Mouse (Mus musculus) adrenal gland, adult (tissue): Measurements from ENCODE around the gene Lsm7.
"Not testable (repeated sequence)": the region's sequence is repeated elsewhere in the genome, so short reads cannot be mapped to it uniquely, and the experiment has no call there.

ENCODE experiments used
- DNase-seq, 2 experiments: peaks; one replicate each; pipeline ENCODE4 v3.0.0; 2022 to 2023; ENCODE audit warnings: low spot score in 1 of 2; ENCODE audit not compliant: inconsistent age in 2 of 2

The Lsm7 gene

DNA sequence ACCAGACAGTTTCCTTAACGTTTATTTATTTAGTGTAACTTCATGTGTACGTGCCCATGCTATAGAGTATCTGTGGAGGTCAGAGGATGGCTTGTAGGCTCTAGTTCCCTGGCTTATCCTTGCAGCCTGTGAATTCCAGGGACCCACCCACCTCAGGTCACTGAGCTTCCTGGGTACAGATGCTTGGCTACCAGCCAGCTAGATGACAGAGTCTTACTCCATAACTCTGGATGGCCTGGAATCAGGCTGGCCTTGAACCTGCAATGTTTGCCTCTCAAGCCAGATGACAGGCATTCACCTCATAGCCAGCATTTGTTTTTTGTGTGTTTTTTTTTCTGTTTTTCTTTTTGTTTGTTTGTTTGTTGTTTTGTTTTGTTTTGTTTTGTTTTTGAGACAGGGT is 37.8 kb downstream of the Lsm7 start:
- peak; percentile 43 to 60 for DNase-seq

DNA sequence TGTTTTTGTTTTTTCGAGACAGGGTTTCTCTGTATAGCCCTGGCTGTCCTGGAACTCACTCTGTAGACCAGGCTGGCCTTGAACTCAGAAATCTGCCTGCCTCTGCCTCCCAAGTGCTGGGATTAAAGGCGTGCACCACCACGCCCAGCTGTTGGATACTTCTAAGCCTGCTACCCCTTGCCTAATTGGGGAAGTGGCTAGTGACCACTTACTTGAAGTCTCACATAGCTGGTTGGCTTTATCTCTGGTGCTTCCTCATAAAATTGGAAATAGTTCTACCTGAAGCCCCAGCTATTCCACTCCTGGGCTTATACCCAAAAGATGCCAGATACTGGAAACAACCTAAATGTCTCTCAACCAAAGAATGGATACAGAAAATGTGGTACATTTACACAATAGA is 38.7 kb downstream of the Lsm7 start:
- DNase-seq, result not testable (repeated sequence)

DNA sequence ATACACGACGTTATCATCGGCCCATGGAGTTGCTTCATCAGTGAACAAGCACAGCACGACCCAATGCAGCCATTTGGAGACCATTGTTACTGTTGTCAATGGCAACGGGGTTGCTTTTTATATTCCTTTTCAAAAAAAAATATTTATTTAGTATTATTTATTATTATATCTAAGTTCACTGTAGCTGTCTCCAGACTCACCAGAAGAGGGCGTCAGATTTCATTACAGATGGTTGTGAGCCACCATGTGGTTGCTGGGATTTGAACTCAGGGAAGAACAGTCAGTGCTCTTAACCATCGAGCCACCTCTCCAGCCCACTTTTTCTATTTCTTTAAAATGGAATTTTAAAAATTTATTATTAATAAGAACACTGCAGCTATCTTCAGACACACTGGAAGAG is 40.2 kb downstream of the Lsm7 start:
- DNase-seq, result no peak

DNA sequence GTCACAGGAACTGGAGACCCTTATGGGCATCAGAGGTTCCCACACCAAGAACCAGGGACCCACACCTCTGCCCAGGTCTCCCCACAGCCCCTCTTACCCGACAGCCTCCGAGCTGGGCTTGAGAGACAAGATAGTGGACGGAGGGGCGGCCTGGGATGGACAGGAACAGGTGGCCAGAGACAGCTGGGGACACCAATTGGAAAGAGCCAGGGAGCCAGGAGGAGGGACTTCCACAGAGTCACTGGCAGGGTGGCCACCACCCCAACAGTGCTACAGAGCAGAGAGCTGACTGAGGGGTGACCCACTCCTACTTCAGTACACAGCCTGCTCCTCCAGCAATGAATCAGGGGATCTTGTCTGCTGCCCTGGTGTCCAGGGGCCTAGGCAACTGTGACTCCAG is 41.6 kb downstream of the Lsm7 start, which contains the start of gene Jsrp1:
Gene Jsrp1, minus strand, starts transcription at position 133 of the 400 bp plus-strand sequence.
- DNase-seq, result no peak

DNA sequence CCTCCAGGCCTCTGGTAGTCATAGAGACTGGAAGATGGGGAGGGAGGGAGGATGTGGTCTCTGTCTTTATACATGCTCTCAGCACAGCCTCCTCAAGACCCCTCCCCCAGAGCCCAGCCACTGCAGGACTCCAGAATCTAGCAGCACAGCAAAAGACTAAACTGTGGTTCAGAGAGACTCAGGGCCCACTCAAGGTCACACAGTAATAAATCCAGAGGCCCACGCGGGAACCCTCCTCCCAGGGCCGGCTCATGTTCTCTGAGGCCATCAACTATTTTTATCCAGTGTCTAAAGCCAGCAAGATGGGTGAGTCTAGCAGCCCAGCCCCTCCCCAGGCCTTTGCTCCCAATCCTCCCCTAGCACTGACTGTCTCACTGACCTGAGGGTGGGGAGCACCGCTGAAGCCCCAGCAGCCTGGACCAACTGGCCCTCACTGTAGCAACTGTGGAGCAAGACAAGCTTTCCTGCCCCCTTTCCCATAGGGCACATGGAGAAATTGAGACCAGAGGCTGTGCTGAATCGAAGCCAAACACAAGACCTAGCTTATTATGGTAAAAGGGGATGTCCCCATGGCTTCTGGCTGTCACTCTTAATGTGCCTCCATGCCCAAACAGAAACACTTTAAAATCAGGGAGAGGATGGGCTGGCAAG is 42.5 kb downstream of the Lsm7 start:
- DNase-seq, result peak; percentile 82 to 87

DNA sequence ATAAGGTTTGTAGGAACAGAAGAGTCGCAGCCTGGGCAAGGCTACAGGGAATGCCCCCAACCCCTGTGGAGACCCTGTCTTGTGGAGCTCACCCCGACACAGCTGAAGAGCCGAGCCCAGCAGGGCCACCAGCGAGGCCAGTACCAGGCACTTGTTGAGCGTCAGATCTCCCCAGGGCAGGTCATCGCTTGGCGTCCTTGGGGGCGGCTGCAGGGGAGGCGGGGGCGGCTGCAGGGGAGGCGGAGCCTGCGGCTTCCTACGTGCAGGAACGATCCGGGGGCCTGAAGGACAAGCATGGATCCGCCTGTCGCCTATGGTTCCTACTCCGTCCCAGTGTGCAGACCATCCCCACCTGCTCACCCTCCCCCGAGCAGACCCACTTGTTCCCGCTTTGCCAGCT is 44.9 kb downstream of the Lsm7 start:
- DNase-seq, result peak; percentile 82 to 91

DNA sequence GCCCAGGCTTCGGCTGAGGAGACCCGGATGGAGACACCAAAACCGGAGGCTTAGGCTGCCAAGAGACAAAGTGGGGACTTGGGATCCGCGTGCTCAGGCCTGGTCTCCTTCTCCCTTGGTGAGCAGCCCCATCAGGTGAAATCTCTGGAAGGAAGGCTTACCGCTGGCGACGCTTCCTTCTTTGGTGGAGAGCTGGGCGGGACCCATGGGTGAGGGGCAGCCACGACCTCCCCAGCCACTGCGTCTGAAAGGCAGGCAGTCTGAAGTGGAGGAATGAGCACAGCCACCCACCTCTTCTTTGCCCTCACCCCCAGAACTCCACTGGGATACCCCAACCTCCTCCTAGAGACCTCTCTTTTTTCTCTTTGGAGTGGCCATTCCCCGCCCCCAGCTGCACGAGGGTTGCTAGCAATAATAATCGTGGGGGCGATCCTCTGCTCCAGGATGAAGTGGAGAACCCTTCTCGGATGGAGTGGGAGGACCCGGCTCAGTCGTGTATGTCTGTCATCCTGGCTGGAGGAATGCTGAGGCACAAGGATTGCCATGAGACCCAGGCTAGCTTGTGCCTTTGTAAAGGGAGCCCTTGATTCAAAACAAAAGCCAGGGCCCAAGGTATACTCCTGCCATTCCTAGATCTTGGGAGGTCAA is 45.9 kb downstream of the Lsm7 start:
- no peak for DNase-seq

DNA sequence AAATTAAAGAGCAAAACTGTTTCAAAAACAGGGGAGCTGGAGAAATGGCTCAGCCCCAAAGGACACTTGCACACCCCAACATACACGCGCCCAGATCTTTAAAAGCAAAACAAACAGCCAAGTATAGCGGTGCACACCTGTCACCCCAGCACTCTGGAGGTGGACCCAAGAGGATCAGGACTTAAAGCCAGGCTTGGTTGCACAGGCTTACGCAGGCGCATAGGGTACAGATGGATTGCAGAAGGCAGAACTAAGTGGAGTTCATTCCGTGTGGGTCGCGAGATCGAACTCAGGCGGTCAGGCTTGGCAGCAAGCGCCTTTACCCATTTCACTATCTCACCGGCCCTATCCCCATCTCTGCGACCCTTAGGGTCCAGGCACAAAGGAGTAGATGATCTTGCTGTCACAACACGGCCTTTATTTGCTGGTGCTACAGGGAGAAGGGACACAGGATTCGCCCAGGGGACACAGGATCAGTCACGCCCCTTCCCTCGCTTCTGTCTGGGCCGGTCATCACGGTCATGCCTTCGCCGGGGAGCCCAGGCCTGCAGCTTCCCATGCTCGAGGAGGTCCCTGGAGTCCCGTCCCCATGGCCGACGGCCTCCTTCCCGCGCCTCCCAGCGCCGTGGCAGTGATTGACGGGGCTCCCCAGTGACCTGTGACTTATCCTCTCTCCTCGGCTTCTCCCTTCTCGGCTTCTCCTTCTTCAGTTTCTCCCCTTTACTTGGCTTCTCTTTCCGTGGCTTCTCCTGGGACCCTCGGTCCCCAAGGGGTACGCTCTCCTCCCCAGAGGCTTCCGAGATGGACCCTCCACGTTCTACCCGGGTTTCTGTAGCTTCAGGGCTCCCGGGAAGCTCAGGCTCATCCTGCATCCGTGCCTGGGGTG is 46.7 kb downstream of the Lsm7 start:
- no peak for DNase-seq

DNA sequence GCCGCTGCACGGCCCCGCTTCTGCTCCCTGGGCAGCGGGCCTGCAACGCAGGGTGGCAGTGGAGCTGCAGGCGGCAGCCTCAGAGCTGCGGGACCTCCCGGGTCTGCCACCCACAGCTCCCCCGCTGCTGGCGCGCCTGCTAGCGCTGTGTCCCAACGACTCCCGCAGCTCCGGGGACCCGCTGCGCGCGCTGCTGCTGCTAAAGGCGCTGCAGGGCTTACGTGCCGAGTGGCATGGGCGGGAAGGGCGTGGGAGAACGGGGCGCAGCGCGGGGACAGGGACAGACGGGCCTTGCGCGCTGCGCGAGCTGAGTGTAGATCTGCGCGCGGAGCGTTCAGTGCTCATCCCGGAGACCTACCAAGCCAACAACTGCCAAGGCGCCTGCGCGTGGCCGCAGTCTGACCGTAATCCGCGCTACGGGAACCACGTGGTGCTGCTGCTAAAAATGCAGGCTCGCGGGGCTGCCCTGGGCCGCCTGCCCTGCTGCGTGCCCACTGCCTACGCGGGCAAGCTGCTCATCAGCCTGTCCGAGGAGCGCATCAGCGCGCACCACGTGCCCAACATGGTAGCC is 47.9 kb downstream of the Lsm7 start:
- DNase-seq, result peak; percentile 85 to 93

DNA sequence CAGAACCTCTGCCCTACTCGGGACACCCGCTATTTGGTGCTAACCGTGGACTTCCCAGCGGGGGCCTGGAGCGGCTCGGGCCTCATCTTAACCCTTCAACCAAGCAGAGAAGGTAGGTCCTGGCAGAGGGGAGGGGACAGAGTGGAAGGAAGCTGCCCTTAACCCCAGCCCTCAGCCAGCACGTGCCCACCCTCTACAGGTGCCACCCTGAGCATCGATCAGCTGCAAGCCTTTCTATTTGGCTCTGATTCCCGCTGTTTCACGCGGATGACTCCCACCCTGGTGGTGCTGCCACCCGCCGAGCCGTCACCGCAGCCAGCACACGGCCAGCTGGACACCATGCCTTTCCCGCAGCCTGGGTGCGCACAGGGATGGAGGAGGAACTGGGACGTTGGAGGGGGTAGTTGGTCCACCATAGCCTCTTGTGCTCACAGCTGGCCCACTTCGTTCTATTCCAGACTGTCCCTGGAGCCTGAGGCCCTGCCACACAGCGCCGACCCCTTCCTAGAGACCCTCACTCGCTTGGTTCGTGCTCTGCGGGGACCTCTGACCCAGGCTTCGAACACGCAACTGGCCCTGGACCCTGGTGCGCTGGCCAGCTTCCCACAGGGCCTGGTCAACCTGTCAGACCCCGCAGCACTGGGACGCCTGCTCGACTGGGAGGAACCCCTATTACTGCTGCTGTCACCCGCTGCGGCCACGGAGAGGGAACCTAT is 48.5 kb downstream of the Lsm7 start:
- no peak for DNase-seq

DNA sequence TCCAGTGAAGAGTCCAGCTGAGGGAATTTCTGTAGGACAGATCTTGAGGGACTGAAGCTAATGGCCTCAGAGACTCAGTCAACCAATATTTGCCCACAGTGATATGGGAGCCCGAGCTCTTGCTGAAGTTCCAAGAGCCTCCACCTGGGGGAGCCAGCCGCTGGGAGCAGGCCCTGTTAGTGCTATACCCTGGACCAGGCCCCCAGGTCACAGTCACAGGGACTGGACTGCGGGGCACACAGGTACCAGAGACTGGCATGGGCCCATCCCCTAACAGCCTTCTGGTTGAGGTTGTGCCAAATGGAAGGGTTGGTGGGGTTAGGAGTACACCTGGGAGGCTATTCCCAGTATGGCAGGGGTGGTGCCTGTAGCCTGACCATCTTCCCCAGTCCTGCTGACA is 49.1 kb downstream of the Lsm7 start:
- peak; percentile 78 to 92 for DNase-seq

DNA sequence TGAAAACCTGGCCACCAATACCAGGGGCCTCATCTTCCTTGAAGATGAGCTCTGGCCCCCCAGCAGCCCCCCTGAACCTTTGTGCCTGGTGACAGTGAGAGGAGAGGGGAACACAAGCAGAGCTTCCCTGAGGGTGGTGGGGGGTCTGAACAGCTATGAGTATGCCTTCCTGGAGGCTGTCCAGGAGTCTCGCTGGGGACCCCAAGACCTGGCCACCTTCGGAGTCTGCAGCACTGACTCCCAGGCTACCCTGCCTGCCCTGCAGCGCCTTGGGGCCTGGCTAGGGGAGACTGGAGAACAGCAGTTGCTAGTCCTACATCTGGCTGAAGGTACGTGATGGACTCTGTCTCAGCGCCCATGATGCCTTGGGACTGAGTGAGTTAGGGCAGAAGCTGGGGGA is 49.7 kb downstream of the Lsm7 start:
- DNase-seq, result no peak

DNA sequence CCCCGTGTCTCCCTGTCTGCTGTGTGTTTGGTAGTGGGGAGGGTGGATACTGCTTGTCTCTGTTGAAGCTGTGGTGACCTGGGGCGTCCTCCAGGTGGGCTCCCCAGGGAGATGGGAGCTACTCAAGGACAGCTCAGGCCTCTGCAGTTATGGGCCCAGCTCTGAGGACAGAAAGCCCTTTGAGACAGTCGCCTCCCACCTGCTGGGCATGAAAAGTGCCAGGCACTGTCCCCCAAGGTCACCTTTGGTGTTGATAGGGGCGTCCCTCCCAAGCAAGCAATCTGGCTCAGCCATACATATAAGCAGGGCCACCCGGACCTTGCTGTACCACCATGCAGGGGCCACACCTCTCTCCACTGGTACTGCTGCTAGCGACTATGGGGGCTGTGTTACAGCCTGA is 50.1 kb downstream of the Lsm7 start, which contains the start of gene Amh:
Gene Amh, plus strand, starts transcription at position 328 of the 400 bp plus-strand sequence.
- DNase-seq, result no peak

DNA sequence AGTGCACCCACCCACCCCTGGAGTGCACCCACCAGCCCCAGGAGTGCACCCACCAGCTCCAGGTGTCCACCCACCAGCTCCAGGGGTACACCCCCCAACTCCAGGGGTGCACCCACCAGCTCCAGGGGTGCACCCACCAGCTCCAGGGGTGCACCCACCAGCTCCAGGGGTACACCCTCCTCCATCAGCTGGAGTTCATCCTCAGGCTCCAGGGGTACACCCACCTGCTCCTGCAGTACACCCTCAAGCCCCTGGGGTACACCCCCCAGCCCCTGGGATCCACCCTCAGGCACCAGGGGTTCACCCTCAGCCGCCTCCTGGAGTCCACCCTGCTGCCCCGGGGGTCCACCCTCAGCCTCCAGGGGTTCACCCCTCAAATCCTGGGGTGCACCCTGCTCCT is 50.7 kb downstream of the Lsm7 start:
- no peak for DNase-seq

DNA sequence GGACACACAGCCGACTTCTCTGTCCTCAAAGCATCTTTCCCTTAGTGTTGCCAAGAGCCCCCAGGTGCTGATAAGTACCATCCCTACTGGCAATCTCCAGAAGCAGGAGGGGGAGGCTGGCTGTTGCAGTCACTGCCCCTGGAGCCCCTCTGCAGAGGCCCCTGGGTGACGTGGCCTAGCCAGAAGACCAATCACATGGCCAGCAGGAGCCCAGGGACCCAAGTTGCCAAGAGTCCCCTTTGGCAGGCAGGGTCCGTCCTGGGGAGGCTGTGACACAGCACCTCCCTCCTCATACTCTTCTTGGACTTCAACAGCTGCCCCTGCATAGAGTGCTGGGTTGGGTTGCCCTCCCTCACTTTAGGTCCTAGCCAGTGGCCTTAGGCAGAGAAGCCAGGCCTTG is 52.0 kb downstream of the Lsm7 start:
- DNase-seq, result no peak
